Mouse (Mus musculus) liver, postnatal 0 days (tissue): ENCODE measurements around the gene Emc10. TPM values are rescaled to one million over a fixed set of nuclear protein-coding genes. Genes with fewer than 3 reads are reported as not detected.

Experiments used
- ATAC-seq: fragments of 200-750 bp; cut with Nextera tagmentation; 2 replicates; pipeline ENCODE4 v1.8.0; 2017; ENCODE audit warnings: mild to moderate bottlenecking, moderate library complexity
- DNase-seq: peaks from one replicate; pipeline ENCODE4 v3.0.0-alpha.2; 2016
- H3K27ac ChIP-seq: fragments of 300-500 bp; sonication (generic); 2 replicates; pipeline ENCODE4 v1.5.1; 2014; ENCODE audit warnings: antibody characterized with exemption, moderate library complexity, mild to moderate bottlenecking, low read depth
- H3K27me3 ChIP-seq: fragments of 300-500 bp; sonication (generic); 2 replicates; pipeline ENCODE4 v1.6.1; 2014; ENCODE audit warnings: low read length, control low read depth, mixed read lengths; ENCODE audit not compliant: insufficient read depth
- H3K36me3 ChIP-seq: fragments of 300-500 bp; sonication (generic); replicated peaks from 2 replicates; pipeline ENCODE4 v1.6.1; 2014; ENCODE audit warnings: mild to moderate bottlenecking, control low read depth, low read length, moderate library complexity, mixed read lengths; ENCODE audit not compliant: insufficient read depth
- H3K4me1 ChIP-seq: fragments of 300-500 bp; sonication (generic); 2 replicates; pipeline ENCODE4 v1.6.1; 2014; ENCODE audit warnings: antibody characterized with exemption, mild to moderate bottlenecking, control low read depth; ENCODE audit not compliant: insufficient read depth
- H3K4me2 ChIP-seq: fragments of 300-500 bp; sonication (generic); 2 replicates; pipeline ENCODE4 v1.6.1; 2014; ENCODE audit warnings: low read depth, mild to moderate bottlenecking, low read length, moderate library complexity, mixed read lengths
- H3K4me3 ChIP-seq: fragments of 300-500 bp; sonication (generic); 2 replicates; pipeline ENCODE4 v1.5.1; 2014; ENCODE audit warnings: low read depth, low read length
- H3K9ac ChIP-seq: fragments of 300-500 bp; sonication (generic); replicated peaks from 2 replicates; pipeline ENCODE4 v1.6.1; 2014; ENCODE audit warnings: mild to moderate bottlenecking, moderate library complexity
- H3K9me3 ChIP-seq: fragments of 300-500 bp; sonication (generic); 2 replicates; pipeline ENCODE4 v1.6.1; 2016; ENCODE audit warnings: mild to moderate bottlenecking, control low read depth, low read length, mixed read lengths
- CTCF ChIP-seq: sonication (generic); IDR thresholded peaks from 2 replicates; pipeline ENCODE4 v1.5.1; 2016; ENCODE audit warnings: antibody characterized with exemption, low read depth
- EP300 ChIP-seq: IDR thresholded peaks from 2 replicates; pipeline ENCODE4 v1.6.1; 2016; ENCODE audit warnings: antibody characterized with exemption, low read depth, mild to moderate bottlenecking
- WGBS: fragments of 180-500 bp; shearing (Covaris S2); extraction: QIAGEN DNeasy Blood & Tissue Kit; methylation state at CpG from one replicate; pipeline ENCODE4 v1.1.7; 2014; ENCODE audit not compliant: insufficient replicate concordance; 5-methylcytosine and 5-hydroxymethylcytosine counted together
- microRNA-seq: library from miRNA; unstranded; fragments of <30 nt; microRNA quantifications from one replicate; pipeline ENCODE4, GENCODE M21; 2016
- polyA plus RNA-seq: library from polyadenylated mRNA; unstranded; fragments of >200 nt; fragmentation: Nextera tagmentation; extraction: Ambion mirVana; gene quantifications from 2 replicates; pipeline ENCODE4 v1.2.1, GENCODE M21; 2015

Gene Emc10
- polyA plus RNA-seq, 1 experiment from 2014 or later = 32.4 TPM

DNA sequence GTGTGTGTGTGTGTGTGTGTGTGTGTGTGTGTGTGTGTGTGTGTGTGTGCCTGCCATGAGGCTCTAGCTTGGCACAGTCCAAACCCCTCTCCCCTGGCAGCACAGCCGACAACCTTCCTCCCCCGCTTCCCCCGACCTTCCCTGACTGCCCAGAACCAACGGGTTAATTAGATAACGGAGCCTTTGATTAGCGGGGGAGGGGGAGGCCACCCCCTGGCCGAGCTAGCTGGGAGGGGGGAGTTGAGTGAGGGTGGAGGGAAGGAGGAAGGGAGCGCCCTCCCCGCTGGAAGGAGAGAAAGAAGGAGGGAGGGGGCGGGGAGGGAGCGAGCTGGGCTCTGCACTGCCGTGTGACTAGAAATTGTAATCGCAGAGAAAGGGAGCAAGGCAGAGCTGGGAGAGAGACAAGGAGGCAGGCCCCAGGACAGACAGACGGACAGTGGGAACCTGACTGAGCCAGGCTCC is 54.6 kb downstream of the Emc10 start:
- no peak overlapping the region for H3K4me3 ChIP-seq
- DNase-seq (no peak), ATAC-seq (no peak)
- H3K9me3 ChIP-seq = no peaks in the 10 kb centered on the region
- no peak overlapping the region for H3K9ac ChIP-seq
- no peaks in the 10 kb centered on the region for H3K4me1 ChIP-seq
- H3K27me3 ChIP-seq = peaks cover 77% of the 10 kb centered on the region
- TF ChIP-seq CTCF (no peak), EP300 (no peak)
- no peak overlapping the region for H3K4me2 ChIP-seq
- WGBS = under 1% methylated on average over 10 of the region's 14 CpGs
- no peak overlapping the region for H3K27ac ChIP-seq
- no peaks in the 10 kb centered on the region for H3K36me3 ChIP-seq

DNA sequence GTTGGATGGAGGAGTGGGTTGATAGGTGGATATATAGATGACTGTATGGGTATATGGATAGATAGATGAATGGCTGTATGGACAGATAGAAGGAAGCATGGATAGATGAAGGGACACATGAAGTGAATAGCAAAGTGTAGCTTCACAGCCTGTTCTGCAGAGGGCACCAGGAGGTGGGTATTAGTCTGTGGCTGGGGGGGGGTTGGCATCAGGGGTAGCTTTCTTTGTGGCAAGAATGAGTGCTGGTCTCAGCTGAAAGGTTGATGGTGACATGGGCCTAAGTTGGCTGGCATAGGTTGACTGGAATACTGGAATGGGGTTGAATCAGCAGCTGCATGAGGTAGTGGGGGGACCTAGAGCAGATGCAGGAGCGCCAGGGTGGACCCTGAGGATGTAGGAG is 55.1 kb downstream of the Emc10 start:
- ATAC-seq = no peak
- Histone ChIP-seq H3K36me3 (no peaks in the 10 kb centered on the region), H3K4me3 (no peak overlapping the region), H3K27me3 (peaks cover 73% of the 10 kb centered on the region), H3K9me3 (no peaks in the 10 kb centered on the region), H3K4me2 (no peak overlapping the region), H3K9ac (no peak overlapping the region), H3K4me1 (no peaks in the 10 kb centered on the region), H3K27ac (no peak overlapping the region)
- no CpG with 5 or more reads among the region's 1 CpGs for WGBS
- TF ChIP-seq EP300 (no peak), CTCF (no peak)
- DNase-seq = no peak

DNA sequence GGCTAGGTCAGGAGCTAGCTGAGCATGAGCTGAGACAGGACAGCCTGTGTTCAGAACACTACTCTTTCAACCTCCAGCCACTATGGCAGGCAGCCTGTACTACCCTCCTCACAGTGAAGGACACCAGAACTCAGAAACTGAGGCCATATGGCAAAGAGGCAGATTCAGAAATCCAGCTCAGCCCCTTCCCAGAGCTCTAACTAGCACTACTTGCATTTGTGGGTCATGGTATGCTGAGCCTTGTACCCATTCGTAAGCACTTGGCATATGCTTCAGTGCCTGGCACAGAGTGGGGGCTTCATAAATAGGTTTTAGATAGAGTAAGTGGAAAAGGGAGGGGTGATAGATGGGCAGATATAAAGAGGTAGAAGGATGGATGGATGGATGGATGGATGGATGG is 55.9 kb downstream of the Emc10 start:
- Histone ChIP-seq H3K9me3 (no peaks in the 10 kb centered on the region), H3K4me3 (no peak overlapping the region), H3K4me1 (no peaks in the 10 kb centered on the region), H3K9ac (no peak overlapping the region), H3K4me2 (no peak overlapping the region), H3K27me3 (peaks cover 71% of the 10 kb centered on the region), H3K36me3 (no peaks in the 10 kb centered on the region), H3K27ac (no peak overlapping the region)
- 71% methylated on average over 1 of the region's 1 CpGs for WGBS
- DNase-seq (no peak), ATAC-seq (no peak)
- TF ChIP-seq CTCF (no peak), EP300 (no peak)

Small RNAs within 50 kb of the gene (microRNA-seq; reads per million reads assigned to microRNA genes)
- 2.4 reads per million for gene Mir7052
- gene Mir7053 = not detected

Other genes with a start within 250 kb of the Emc10 start
- gene 1700028J19Rik, start 249.8 kb downstream of the Emc10 start, polyA plus RNA-seq = 0.51 and 0.54 TPM in 2 replicates
- gene 2410002F23Rik, start 249.8 kb downstream of the Emc10 start, polyA plus RNA-seq = 18.8 and 20.6 TPM in 2 replicates
- not detected in 2 replicates for gene Acp4, start 239.2 kb downstream of the Emc10 start, polyA plus RNA-seq
- gene Gm15517, start 235.1 kb downstream of the Emc10 start, polyA plus RNA-seq = not detected in 2 replicates
- gene Clec11a, start 189.6 kb downstream of the Emc10 start, polyA plus RNA-seq = 1.6 and 1.8 TPM in 2 replicates
- gene Shank1, start 186.3 kb downstream of the Emc10 start, polyA plus RNA-seq = not detected in 2 replicates
- 0.04 TPM in 1 of 2 replicates, not detected in the other for gene Syt3, start 112.4 kb downstream of the Emc10 start, polyA plus RNA-seq
- 0.15 and 0.18 TPM in 2 replicates for gene 1700008O03Rik, start 110.7 kb downstream of the Emc10 start, polyA plus RNA-seq
- not detected in 2 replicates for gene Lrrc4b, start 67.5 kb downstream of the Emc10 start, polyA plus RNA-seq
- 38.9 and 44.3 TPM in 2 replicates for gene Aspdh, start 31.1 kb downstream of the Emc10 start, polyA plus RNA-seq
- gene Josd2, start 28.5 kb downstream of the Emc10 start, polyA plus RNA-seq = 59.7 and 63.1 TPM in 2 replicates
- gene Fam71e1, start 52 bp upstream of the Emc10 start, polyA plus RNA-seq = 3.3 and 4.1 TPM in 2 replicates
- gene Mybpc2, start 28.1 kb upstream of the Emc10 start, polyA plus RNA-seq = 0.35 and 2.7 TPM in 2 replicates
- 9.5 and 10.1 TPM in 2 replicates for gene Spib, start 35.5 kb upstream of the Emc10 start, polyA plus RNA-seq
- gene Pold1, start 52.3 kb upstream of the Emc10 start, polyA plus RNA-seq = 18.9 and 25.1 TPM in 2 replicates
- 33.6 and 33.9 TPM in 2 replicates for gene Nr1h2, start 57.4 kb upstream of the Emc10 start, polyA plus RNA-seq
- 17.0 and 17.8 TPM in 2 replicates for gene Napsa, start 75.9 kb upstream of the Emc10 start, polyA plus RNA-seq
- gene Kcnc3, start 94.1 kb upstream of the Emc10 start, polyA plus RNA-seq = 0.13 and 0.20 TPM in 2 replicates
- 1.5 and 2.1 TPM in 2 replicates for gene Myh14, start 174.3 kb upstream of the Emc10 start, polyA plus RNA-seq
- not detected in 2 replicates for gene Izumo2, start 212.2 kb upstream of the Emc10 start, polyA plus RNA-seq